Mouse (Mus musculus): Measurements from ENCODE around the gene Ehhadh. TPM values are rescaled to one million over a fixed set of nuclear protein-coding genes. Genes with fewer than 3 reads are reported as not detected.

Gene Ehhadh
- polyA plus RNA-seq, 1 experiment from 2014 or later = 2.5 TPM

DNA sequence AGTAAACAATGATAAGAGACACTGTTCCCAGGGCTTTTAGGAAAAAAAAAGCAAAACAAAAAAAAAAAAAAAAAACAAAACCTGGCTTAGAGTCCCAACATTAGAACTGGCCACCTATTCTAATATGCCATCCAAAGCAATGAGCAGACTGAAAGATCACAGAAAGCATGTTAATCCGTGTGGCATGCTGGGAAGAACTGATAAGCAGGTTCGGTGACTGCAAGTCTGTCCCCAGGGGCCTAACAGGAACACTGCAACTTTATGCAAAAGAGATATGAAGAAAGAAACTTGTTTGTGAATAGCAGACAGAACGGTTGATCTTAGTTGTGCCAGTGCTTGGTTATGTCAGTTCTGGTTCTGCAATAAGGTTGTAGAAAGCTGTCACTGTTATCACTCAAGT is 4.2 kb upstream of the Ehhadh start:
- Histone ChIP-seq H3K4me1 (peaks cover 29% of the 10 kb centered on the region), H3K36me3 (no peaks in the 10 kb centered on the region), H3K4me3 (no peak overlapping the region), H3K27me3 (ENCODE audit: low read depth, poor library complexity, severe bottlenecking) (peaks cover 10% of the 10 kb centered on the region), H3K27ac (replicated peaks) (no peak overlapping the region), H3K9me3 (replicated peaks) (no peaks in the 10 kb centered on the region)
- no peak for DNase-seq (ENCODE audit: low spot score)
- WGBS = 68% methylated on average over 3 of the region's 3 CpGs

GRCm38 (mm10) chr16:21790469-21790868 is 2.9 kb upstream of the Ehhadh start:
- H3K4me1 ChIP-seq = peaks cover 28% of the 10 kb centered on the region
- no peak for DNase-seq (ENCODE audit: low spot score)
- no peak overlapping the region for H3K27ac ChIP-seq (replicated peaks)
- H3K27me3 ChIP-seq (ENCODE audit: low read depth, poor library complexity, severe bottlenecking) = peaks cover 10% of the 10 kb centered on the region
- 19% methylated on average over 1 of the region's 1 CpGs for WGBS
- no peaks in the 10 kb centered on the region for H3K36me3 ChIP-seq
- no peak overlapping the region for H3K4me3 ChIP-seq
- H3K9me3 ChIP-seq (replicated peaks) = no peaks in the 10 kb centered on the region

DNA sequence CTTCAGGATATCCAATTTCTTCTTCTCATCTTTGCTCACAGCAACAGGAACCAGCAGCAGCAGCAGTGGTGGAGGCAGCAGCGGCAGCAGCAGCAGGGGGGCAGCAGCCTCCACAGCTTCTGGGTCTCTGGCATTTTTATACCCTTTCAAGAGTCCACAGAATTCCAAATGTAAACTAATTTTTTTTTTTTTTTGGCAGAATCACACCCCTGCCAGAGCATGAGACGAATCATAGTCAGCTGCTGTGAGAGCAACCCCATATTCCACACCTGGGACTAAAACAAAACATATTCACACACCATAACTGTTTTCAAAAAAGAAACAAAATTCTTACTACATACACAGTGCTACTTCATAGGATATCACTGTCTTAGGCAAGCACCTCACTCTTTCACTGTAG is 1.6 kb upstream of the Ehhadh start:
- H3K27ac ChIP-seq (replicated peaks) = no peak overlapping the region
- H3K9me3 ChIP-seq (replicated peaks) = no peaks in the 10 kb centered on the region
- H3K4me1 ChIP-seq = peaks cover 21% of the 10 kb centered on the region
- 82% methylated on average over 2 of the region's 2 CpGs for WGBS
- H3K36me3 ChIP-seq = no peaks in the 10 kb centered on the region
- H3K27me3 ChIP-seq (ENCODE audit: low read depth, poor library complexity, severe bottlenecking) = peaks cover 10% of the 10 kb centered on the region
- DNase-seq (ENCODE audit: low spot score) = no peak
- no peak overlapping the region for H3K4me3 ChIP-seq

DNA sequence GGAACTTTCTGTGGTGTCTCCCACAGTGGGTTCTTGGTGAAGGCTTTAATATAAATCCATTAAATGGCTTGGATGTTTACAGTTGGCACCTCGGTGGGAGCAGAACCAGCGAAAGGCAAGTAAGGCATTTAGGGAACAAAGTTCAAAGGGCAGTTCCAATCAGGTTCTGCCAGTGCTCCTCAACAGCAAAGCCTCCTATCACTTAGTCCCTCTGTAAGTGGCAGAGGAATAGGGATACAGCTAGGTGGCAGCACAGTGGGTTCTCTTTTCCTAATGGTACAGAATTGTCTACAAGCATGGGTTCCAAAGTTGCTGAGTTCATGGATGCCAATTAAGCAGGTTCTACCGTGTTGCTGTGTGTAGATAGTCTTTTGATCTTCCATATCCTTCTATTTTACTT is 974 bp upstream of the Ehhadh start:
- no peak overlapping the region for H3K27ac ChIP-seq (replicated peaks)
- no peak for DNase-seq (ENCODE audit: low spot score)
- WGBS = 39% methylated on average over 3 of the region's 3 CpGs
- H3K36me3 ChIP-seq = no peaks in the 10 kb centered on the region
- peaks cover 18% of the 10 kb centered on the region for H3K4me1 ChIP-seq
- H3K4me3 ChIP-seq = no peak overlapping the region
- no peaks in the 10 kb centered on the region for H3K9me3 ChIP-seq (replicated peaks)
- H3K27me3 ChIP-seq (ENCODE audit: low read depth, poor library complexity, severe bottlenecking) = peaks cover 10% of the 10 kb centered on the region

GRCm38 (mm10) chr16:21786317-21786716 is 1.3 kb downstream of the Ehhadh start:
- H3K9me3 ChIP-seq (replicated peaks) = no peaks in the 10 kb centered on the region
- H3K36me3 ChIP-seq = no peaks in the 10 kb centered on the region
- H3K4me1 ChIP-seq = peaks cover 14% of the 10 kb centered on the region
- H3K27ac ChIP-seq (replicated peaks) = no peak overlapping the region
- no peak for DNase-seq (ENCODE audit: low spot score)
- no peak overlapping the region for H3K4me3 ChIP-seq
- peaks cover 10% of the 10 kb centered on the region for H3K27me3 ChIP-seq (ENCODE audit: low read depth, poor library complexity, severe bottlenecking)
- WGBS = 86% methylated on average over 8 of the region's 8 CpGs

DNA sequence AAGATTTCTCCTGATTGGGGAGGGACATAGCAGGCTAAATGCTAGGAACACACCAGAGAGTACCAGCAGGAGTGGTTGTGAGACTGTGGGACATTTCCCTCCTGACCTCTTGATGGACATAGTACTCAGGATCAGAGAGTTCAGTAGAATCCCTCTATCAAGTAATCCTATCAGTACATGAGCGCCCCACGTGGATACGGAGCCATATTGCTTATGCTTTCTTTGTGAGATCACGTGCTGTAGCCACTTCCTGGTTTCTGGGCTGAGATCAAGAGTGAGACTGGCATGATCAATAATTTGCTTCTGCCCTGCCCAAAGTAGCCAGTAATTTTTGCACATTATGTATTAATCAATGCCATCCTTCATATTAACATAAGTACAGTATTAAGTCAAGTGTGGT is 2.6 kb downstream of the Ehhadh start:
- peaks cover 10% of the 10 kb centered on the region for H3K27me3 ChIP-seq (ENCODE audit: low read depth, poor library complexity, severe bottlenecking)
- H3K9me3 ChIP-seq (replicated peaks) = no peaks in the 10 kb centered on the region
- peaks cover 14% of the 10 kb centered on the region for H3K4me1 ChIP-seq
- H3K27ac ChIP-seq (replicated peaks) = no peak overlapping the region
- no peaks in the 10 kb centered on the region for H3K36me3 ChIP-seq
- no peak overlapping the region for H3K4me3 ChIP-seq
- DNase-seq (ENCODE audit: low spot score) = no peak
- WGBS = 83% methylated on average over 4 of the region's 4 CpGs

DNA sequence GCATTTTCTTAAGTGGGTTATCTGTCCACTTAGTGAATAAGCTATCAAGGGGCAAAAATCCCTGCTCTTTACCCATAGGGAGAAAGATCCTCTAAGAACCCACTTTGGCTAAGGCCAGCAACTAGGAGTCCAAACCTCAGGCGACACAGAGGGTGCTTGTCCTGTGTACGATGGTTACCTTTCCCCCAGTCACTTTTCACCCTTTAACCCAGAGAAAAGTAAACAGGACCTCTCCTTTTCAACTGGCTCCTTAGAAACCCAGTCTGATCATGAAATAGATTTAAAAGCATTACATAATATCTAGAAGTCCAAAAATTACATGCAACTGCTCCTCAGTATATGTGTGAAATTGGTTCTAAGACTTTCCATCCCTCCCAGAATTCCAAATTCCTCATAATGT is 4.8 kb downstream of the Ehhadh start:
- no peaks in the 10 kb centered on the region for H3K9me3 ChIP-seq (replicated peaks)
- no peaks in the 10 kb centered on the region for H3K27me3 ChIP-seq (ENCODE audit: low read depth, poor library complexity, severe bottlenecking)
- WGBS = 68% methylated on average over 2 of the region's 2 CpGs
- no peaks in the 10 kb centered on the region for H3K36me3 ChIP-seq
- peaks cover 11% of the 10 kb centered on the region for H3K4me1 ChIP-seq
- no peak overlapping the region for H3K27ac ChIP-seq (replicated peaks)
- DNase-seq (ENCODE audit: low spot score) = no peak
- no peak overlapping the region for H3K4me3 ChIP-seq

- no peak overlapping the region for H3K4me3 ChIP-seq
- no peak overlapping the region for H3K27ac ChIP-seq (replicated peaks)
- H3K4me1 ChIP-seq = peaks cover 2% of the 10 kb centered on the region; the same call in 1 of the 2 replicates
- no peak for DNase-seq (ENCODE audit: low spot score)
- H3K9me3 ChIP-seq (replicated peaks) = no peaks in the 10 kb centered on the region
- H3K27me3 ChIP-seq (ENCODE audit: low read depth, poor library complexity, severe bottlenecking) = no peaks in the 10 kb centered on the region
- 80% methylated on average over 3 of the region's 3 CpGs for WGBS
- H3K36me3 ChIP-seq = no peaks in the 10 kb centered on the region
Measured at GRCm38 (mm10) chr16:21781895-21782294, 5.7 kb downstream of the Ehhadh start.

- H3K27ac ChIP-seq (replicated peaks) = no peak overlapping the region
- H3K36me3 ChIP-seq = no peaks in the 10 kb centered on the region
- no peaks in the 10 kb centered on the region for H3K27me3 ChIP-seq (ENCODE audit: low read depth, poor library complexity, severe bottlenecking)
- WGBS = 83% methylated on average over 3 of the region's 3 CpGs
- H3K4me1 ChIP-seq = no peaks in the 10 kb centered on the region
- no peak overlapping the region for H3K4me3 ChIP-seq
- DNase-seq (ENCODE audit: low spot score) = no peak
- no peaks in the 10 kb centered on the region for H3K9me3 ChIP-seq (replicated peaks)
Measured at GRCm38 (mm10) chr16:21781277-21781676, 6.3 kb downstream of the Ehhadh start.

- Histone ChIP-seq H3K36me3 (no peaks in the 10 kb centered on the region), H3K9me3 (replicated peaks) (no peaks in the 10 kb centered on the region)
Measured at GRCm38 (mm10) chr16:21779149-21779548, 8.5 kb downstream of the Ehhadh start.

GRCm38 (mm10) chr16:21778293-21778866 is 9.2 kb downstream of the Ehhadh start:
- H3K27ac ChIP-seq (replicated peaks) = no peak overlapping the region; the same call in 1 of the 2 replicates
- no peaks in the 10 kb centered on the region for H3K9me3 ChIP-seq (replicated peaks)
- no peaks in the 10 kb centered on the region for H3K27me3 ChIP-seq (ENCODE audit: low read depth, poor library complexity, severe bottlenecking)
- WGBS = 42% methylated on average over 3 of the region's 3 CpGs
- no peaks in the 10 kb centered on the region for H3K36me3 ChIP-seq
- peak; percentile 19 for DNase-seq (ENCODE audit: low spot score)
- H3K4me3 ChIP-seq = peak overlapping the region; percentile 44
- H3K4me1 ChIP-seq = no peaks in the 10 kb centered on the region

More at GRCm38 (mm10) chr16:21779149-21779548, 8.5 kb downstream of the Ehhadh start:
- Histone ChIP-seq H3K4me1 (no peaks in the 10 kb centered on the region), H3K4me3 (no peak overlapping the region), H3K27ac (replicated peaks) (no peak overlapping the region), H3K27me3 (ENCODE audit: low read depth, poor library complexity, severe bottlenecking) (no peaks in the 10 kb centered on the region)
- DNase-seq (ENCODE audit: low spot score) = no peak
- WGBS = 90% methylated on average over 4 of the region's 4 CpGs

- no peak for DNase-seq (ENCODE audit: low spot score)
- Histone ChIP-seq H3K27ac (replicated peaks) (no peak overlapping the region), H3K27me3 (ENCODE audit: low read depth, poor library complexity, severe bottlenecking) (no peaks in the 10 kb centered on the region), H3K4me1 (no peaks in the 10 kb centered on the region), H3K4me3 (no peak overlapping the region), H3K36me3 (no peaks in the 10 kb centered on the region), H3K9me3 (replicated peaks) (no peaks in the 10 kb centered on the region)
- WGBS = 88% methylated on average over 4 of the region's 4 CpGs
Measured at GRCm38 (mm10) chr16:21774725-21775124, 12.9 kb downstream of the Ehhadh start.

GRCm38 (mm10) chr16:21769667-21770066 is 17.9 kb downstream of the Ehhadh start:
- Histone ChIP-seq H3K36me3 (no peaks in the 10 kb centered on the region), H3K27ac (replicated peaks) (no peak overlapping the region), H3K4me1 (no peaks in the 10 kb centered on the region), H3K9me3 (replicated peaks) (no peaks in the 10 kb centered on the region), H3K4me3 (no peak overlapping the region), H3K27me3 (ENCODE audit: low read depth, poor library complexity, severe bottlenecking) (no peaks in the 10 kb centered on the region)
- no peak for DNase-seq (ENCODE audit: low spot score)
- 84% methylated on average over 5 of the region's 5 CpGs for WGBS

DNA sequence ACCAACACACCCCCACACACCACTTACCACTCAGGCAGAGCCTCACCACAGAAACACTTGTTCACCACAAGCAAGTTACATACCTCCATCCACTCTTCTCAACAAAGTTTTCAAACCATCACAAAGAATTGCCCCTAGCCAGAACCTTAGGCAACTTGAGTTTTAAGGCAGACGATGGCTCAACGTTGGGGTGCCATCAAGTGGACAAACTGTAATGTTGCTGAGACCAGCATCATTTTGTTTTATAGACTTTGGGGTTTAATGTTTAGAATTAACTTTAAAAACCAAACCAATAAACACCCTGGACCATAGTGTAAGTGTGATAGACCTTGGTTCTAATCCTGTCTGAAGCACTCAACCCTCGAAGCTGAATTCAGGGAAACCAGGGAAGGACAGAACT is 19.4 kb downstream of the Ehhadh start:
- Histone ChIP-seq H3K4me3 (no peak overlapping the region), H3K27me3 (ENCODE audit: low read depth, poor library complexity, severe bottlenecking) (no peaks in the 10 kb centered on the region), H3K27ac (replicated peaks) (no peak overlapping the region), H3K9me3 (replicated peaks) (no peaks in the 10 kb centered on the region), H3K36me3 (no peaks in the 10 kb centered on the region), H3K4me1 (no peaks in the 10 kb centered on the region)
- DNase-seq (ENCODE audit: low spot score) = no peak
- 79% methylated on average over 3 of the region's 3 CpGs for WGBS
